Mouse (Mus musculus) thymus, postnatal 0 days (tissue): ENCODE results near the gene Tsr1. TPM values are rescaled to one million over a fixed set of nuclear protein-coding genes. Genes with fewer than 3 reads are reported as not detected.

Source experiments
- DNase-seq: peaks from one replicate; pipeline ENCODE4 v3.0.0-alpha.2; 2015; ENCODE audit warnings: low spot score
- polyA plus RNA-seq: library from polyadenylated mRNA; unstranded; fragments of >200 nt; fragmentation: Nextera tagmentation; extraction: Ambion mirVana; gene quantifications from 2 replicates; pipeline ENCODE4 v1.2.1, GENCODE M21; 2015

Gene Tsr1
- polyA plus RNA-seq, 1 experiment from 2014 or later = 41.4 TPM

GRCm38 (mm10) chr11:74896901-74897677, 782 bp upstream of the Tsr1 start, which contains the start of gene Sgsm2:
Gene Sgsm2 (minus strand): TSS chr11:74897060.
- DNase-seq = peak; percentile 57

DNA sequence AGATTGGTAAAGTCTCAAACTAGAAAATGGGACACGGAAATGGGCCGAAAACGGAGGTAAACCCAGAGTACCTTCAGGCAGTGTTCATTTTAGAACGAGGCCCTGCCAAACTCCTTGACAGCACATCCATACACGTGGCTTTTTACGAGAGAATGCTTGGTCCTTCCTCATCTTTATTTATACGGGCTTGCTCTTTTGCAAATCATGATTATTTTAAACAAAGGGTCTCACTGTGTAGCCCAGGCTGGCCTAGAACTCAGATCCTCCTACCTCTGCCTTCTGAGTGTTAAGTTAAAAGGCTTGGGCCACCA, 601 bp downstream of the Tsr1 start:
- DNase-seq = no peak

- DNase-seq = no peak
Measured at GRCm38 (mm10) chr11:74901555-74901954, 3.7 kb downstream of the Tsr1 start.

- DNase-seq = no peak
Measured at GRCm38 (mm10) chr11:74902416-74902815, 4.5 kb downstream of the Tsr1 start.

DNA sequence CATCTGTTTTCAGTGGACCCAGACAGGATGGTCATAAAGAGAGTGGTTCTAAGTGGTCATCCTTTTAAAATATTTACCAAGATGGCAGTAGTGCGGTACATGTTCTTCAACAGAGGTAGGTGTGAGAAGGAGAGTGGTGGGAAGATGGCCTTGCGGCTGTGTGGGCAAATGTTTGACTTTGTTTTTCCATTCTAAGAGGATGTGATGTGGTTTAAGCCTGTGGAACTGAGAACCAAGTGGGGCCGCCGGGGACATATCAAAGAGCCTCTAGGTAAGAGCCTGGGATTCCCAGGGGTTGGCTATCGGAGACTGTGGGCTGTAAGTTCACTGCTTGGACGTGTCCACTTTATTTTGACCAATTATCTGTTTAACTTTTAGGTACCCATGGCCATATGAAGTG, 10.0 kb downstream of the Tsr1 start:
- DNase-seq = no peak

DNA sequence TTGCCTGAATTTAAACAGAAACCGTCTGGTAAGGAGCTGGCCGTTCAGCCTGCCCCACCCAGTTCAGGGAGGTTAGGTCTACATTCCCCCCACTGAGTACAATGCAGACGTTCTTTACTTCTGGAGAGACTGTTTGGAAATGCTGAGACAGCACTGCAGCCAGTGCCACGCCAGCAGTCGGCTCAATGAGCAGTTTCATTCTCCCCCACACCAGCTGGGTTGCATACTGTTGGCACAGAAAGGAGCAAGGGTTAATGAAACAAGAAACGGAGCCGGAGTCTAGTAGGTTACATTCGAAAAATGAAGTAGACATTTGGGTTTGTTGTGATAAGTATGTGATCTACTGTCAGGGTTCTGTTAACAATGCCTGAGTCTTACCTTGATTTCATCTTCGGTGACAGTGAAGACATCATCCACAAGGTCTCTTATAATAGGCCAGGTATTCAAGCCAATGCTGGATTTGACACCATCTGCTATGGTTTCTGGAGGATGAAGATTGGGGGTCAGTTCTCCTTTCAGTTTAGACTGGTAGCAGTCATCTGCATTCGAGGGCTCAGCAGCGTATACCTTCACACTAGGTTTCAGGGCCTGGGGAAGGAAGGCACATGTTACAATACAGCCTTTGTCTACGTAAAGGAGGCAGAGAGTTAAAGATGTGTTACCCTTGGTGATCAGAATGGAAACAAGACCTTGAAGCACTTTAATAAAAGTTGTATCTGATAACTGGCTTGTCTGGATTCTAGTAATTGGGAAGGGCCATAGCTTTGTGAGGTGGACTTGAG, 10.9 kb downstream of the Tsr1 start:
- DNase-seq = no peak

DNA sequence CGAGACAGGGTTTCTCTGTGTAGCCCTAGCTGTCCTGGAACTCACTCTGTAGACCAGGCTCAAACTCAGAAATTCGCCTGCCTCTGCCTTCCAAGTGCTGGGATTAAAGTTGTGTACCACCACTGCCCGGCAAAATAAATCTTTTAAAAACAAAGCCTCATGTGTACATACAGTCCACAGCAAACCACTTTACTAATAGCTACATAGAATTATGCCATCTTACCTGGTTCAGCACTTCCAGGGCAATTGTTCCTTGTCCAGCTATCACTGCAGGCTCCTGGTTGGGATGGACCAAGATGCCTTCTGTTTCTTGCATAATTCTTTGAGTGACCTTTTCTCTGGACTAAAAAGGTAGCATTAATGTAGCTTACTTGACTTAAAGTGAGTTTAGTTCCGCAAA, 12.1 kb downstream of the Tsr1 start:
- no peak for DNase-seq

DNA sequence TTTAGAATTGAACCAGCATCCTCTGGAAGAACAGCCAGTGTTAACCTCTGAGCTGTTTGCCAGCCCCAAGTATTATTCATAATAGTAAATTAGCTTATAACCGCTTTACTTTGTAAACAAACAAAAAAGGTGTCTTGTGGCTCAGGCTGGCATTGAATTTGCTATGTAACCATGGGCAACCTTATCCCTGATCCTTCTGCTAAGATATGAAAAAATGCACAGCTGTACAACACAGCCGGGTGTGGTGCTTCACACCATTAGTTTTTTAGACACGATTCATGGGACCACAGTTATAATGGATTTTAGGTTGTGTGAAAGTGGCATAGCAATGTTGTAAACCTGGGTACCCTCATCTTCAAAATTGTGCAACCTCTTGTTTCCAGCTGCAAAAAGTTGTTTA, 14.6 kb downstream of the Tsr1 start:
- no peak for DNase-seq

DNA sequence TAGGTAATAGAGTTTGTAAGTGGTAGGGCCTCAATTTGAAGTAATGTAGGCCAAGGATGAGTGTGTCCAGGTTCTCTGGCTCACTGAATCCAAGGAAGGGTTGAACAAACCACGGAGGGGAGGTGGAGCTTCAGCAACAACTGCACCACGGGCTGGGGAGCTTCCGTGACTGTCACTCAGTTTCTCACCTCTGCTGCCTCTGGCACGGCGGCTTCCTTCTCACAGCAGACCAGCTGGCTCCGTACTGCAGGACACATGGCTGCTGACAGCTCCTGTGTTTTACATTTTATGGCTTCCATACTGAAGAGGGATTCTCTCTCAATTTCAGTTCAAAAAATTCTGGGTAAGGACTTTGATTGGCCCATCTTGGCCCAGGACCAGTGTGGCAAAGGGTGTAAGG, 21.4 kb downstream of the Tsr1 start:
- DNase-seq = no peak

DNA sequence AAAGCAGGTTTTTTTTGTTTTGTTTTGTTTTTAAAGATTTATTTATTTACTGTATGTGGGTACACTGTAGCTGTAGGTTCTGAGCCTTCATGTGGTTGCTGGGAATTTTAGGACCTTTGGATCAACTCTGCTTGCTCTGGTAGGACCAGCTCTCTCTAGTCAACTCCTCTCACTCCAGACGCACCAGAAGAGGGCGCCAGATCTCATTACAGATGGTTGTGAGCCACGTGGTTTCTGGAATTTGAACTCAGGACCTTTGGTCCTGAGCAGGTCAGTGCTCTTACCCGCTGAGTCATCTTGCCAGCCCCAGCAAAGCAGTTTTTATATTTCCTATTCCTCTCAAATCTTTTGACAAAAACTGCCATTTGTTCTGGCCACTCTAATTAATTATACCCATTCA, 26.3 kb downstream of the Tsr1 start:
- peak; percentile 17 for DNase-seq

- peak; percentile 98 for DNase-seq
Measured at GRCm38 (mm10) chr11:74925577-74926387, 27.9 kb downstream of the Tsr1 start, which contains the start of the genes Smg6 and Srr. Gene Smg6 (plus strand): TSS chr11:74925823. Gene Srr (minus strand): TSS chr11:74925948.

- DNase-seq = peak; percentile 33
Measured at GRCm38 (mm10) chr11:74926388-74927005, 28.6 kb downstream of the Tsr1 start.

GRCm38 (mm10) chr11:74927236-74927725, 29.4 kb downstream of the Tsr1 start:
- DNase-seq = no peak

GRCm38 (mm10) chr11:74929111-74929510, 31.2 kb downstream of the Tsr1 start:
- no peak for DNase-seq

DNA sequence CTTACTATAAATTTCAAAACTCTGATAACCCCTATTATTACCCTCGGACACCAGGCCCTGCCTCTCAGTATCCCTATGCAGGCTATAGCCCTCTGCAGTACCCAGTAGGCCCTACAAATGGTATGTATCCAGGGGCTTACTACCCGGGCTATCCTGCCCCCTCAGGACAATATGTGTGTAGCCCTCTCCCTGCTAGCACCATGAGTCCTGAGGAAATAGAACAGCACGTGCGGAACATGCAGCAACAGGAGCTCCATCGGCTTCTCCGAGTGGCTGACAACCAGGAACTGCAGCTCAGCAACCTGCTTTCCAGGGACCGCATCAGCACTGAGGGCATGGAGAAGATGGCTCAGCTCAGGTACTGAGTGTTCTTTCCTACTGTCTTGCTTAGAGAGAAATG, 32.5 kb downstream of the Tsr1 start:
- DNase-seq = no peak

DNA sequence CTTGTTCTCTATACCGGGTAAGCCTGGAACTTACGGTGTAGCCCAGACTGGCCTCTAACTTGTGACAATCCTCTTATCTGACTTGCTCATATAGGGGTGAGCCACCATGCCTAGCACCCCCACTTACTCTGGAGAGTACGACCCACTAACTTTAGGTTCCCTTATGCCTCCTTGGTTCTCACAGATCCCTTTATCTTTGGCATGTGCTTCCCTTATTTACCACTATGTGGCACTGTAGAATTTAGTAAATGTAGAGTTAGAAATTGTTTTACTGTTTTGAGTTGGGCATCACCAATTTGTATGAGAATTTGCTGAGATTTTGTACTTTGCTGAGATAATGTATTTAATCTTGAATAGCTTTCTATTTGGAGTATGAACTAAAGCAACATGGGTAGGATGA, 48.5 kb downstream of the Tsr1 start:
- peak; percentile 60 for DNase-seq

GRCm38 (mm10) chr11:74954901-74955300, 57.0 kb downstream of the Tsr1 start:
- DNase-seq = no peak

GRCm38 (mm10) chr11:74956006-74956405, 58.1 kb downstream of the Tsr1 start:
- DNase-seq = no peak

GRCm38 (mm10) chr11:74957600-74957999, 59.7 kb downstream of the Tsr1 start:
- no peak for DNase-seq
